Mouse (Mus musculus) CD4-positive, CD25-positive, alpha-beta regulatory T cell, adult 9 weeks (primary cell): ENCODE measurements around the gene Akap12. TPM values are rescaled to one million over a fixed set of nuclear protein-coding genes. Genes with fewer than 3 reads are reported as not detected.

Experiments used
- polyA plus RNA-seq: library from polyadenylated mRNA; unstranded; fragments of 100-300 nt; shearing (Covaris generic); gene quantifications from one replicate; pipeline ENCODE4 v1.2.1, GENCODE M21; 2017

Akap12 gene
- polyA plus RNA-seq, result 10.1 TPM

GRCm38 (mm10) chr10:4266041-4266930 is at the start of gene Akap12:
Akap12 (plus strand) TSS chr10:4266380.

GRCm38 (mm10) chr10:4387701-4388383 is 121.7 kb downstream of the Akap12 start, which contains the start of gene Zbtb2:
Zbtb2 (minus strand) TSS chr10:4388108.

Other genes with a start within 250 kb of the Akap12 start
- gene Zbtb2, start 121.7 kb downstream of the Akap12 start, polyA plus RNA-seq, result 12.2 TPM
- gene Rmnd1, start 166.0 kb downstream of the Akap12 start, polyA plus RNA-seq, result 68.0 TPM
- gene Armt1, start 166.1 kb downstream of the Akap12 start, polyA plus RNA-seq, result 31.1 TPM
- gene Ccdc170, start 216.1 kb downstream of the Akap12 start, polyA plus RNA-seq, result 0.25 TPM